Mouse (Mus musculus) adipocyte (in vitro differentiated cells): Measurements from ENCODE around the gene Itgb6.

Source experiments
- DNase-seq: peaks from one replicate; pipeline ENCODE4 v3.0.0-alpha.2; 2016; ENCODE audit warnings: low spot score

Gene Itgb6

DNA sequence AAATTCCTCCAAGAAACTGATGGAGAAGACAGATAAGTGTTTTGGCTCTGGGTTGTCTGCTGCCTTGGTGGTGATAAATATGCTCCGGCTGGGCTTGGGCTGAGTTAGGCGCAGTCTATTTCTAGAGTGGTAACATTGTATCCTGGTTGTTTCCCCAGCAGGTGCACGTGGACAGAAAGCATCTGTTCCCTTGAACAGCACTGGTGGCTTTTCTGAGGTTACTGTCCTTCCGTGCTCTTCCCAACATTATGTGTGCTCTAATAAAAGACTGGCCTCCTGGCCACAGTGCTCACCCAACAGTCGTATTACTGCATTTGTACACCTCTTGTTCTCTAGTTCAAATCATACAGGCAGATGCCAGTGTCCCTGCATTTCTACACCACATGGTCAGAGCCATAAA lies 9.6 kb downstream of the Itgb6 start:
- DNase-seq: no peak

DNA sequence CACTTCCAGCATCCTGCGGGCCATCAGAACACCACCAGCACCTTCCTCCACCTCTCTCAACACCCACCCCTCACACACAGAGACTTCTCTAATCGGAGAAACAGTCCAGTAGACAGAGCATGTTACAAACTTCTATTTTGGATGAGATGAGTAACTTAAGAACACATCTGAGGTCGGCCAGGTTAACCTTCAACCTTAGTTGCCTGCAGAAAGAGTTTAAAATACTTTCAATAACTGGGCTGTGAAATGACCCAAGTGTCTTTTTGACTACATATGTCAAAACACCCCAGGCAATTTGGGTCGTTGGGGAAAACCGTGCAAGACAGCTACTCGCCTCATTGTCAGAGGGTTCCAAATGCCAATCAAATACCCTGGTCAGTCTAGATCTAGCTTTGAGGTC lies 10.0 kb downstream of the Itgb6 start:
- DNase-seq: no peak

DNA sequence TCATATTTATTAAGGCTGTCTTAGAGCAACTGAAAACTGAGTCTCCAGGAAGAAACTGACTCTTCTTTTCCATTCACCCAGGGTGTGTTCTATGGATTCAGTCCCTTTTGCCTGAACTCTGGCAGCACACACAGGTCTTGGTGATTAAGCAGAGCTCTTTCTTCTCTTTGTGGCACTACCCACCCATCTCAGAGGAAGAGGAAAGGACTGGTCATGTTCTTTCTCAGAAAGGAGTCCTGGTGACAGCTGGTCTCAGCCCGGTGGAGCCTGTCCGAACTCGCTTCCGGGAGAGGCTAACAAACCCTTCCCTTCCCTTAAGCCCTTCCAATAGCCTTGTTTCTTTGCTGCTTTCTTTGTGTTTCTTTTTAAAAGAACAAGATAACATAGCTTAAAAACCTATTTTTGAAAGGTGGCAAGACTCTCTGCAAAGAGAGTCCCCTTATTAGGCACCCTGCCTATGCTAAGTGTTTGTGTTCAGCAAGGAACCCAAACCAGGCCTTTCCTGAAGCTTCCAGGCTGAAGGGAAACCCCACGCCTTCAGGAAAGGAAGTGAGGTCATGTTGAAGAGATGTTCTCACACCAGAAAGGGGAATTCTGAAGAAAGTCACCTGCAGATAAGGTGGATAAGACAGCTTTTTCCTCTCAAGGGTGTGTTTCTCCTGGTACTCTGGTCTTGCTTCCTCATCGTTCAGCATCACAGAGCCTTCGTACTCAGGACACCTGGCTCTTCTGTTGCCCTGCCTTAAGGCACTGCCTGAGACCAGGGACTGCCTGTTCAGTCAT lies 11.2 kb downstream of the Itgb6 start:
- no peak for DNase-seq

DNA sequence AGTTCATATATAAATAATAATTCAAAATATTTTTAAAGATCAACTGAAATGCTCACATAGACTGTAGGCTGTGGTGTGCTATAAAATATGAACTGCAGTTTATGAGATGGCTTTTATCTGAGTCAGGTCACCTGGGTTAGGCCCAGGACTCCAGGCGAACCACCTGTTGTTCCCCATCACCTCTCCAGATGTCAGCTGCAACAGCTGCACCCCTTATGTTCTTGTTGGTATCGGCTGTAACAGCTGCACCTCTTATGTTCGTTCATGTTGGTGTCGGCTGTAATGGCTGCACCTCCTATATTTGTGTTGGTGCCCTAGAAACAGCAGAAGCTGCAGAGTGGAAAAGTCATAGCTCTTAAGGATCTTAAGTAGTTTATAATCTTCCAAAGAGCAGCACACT lies 12.1 kb downstream of the Itgb6 start:
- no peak for DNase-seq

DNA sequence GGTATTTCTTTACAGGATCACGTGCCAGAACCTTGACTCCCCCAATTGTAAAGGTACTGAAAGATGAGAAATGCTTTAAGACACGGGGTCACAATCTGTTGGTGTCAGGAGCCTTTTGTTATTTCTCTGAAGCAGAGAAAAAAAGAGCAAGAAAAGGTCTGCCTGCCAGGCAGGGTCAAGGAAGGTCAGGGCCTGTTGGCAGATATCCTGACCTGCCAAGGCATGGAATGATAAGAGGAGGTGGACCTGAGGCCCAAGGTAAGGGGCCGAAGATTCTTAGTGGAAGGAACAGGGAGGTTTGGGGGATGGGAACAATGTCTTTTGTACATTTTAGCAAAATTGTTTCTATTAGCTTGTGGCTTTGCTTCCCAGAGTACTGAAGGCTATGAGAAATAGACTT lies 13.8 kb downstream of the Itgb6 start:
- DNase-seq: no peak

DNA sequence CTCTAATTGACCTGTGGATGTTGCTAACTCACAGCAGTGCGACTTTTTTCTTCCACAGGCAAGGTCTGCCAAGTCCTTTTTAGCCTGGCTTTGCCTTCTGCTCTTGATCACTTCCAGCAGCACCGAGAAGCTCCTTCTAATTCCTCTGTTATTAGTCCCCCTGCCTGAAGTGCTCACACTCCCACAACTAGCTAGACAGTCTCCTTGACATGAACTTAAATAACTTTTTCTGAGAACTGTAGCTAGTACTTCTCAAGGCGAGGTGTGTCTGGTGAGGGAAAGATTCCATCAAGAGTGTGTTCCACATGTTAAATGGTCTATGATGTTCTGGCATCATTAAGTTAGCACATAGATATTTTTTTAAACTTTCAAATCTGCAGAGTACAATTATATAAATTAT lies 15.6 kb downstream of the Itgb6 start:
- no peak for DNase-seq

DNA sequence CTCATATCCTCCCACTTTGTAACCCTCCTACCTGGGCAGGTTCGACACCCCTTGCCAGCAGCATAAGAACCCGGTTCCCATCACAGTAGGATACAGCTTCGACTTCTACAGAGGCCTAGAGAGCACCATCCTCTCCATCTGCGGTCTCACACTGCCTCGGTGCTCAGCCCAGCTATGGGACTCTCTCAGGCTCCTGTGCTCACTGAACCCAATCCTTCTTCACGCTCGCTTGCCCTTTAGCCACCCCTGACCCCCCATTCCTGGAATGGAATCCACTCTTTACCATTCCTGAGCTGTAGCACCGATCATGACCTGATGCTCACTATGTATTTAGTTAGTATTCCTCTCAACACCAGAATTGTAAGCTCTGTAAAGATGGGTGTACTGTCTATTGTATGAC lies 17.0 kb downstream of the Itgb6 start:
- no peak for DNase-seq

DNA sequence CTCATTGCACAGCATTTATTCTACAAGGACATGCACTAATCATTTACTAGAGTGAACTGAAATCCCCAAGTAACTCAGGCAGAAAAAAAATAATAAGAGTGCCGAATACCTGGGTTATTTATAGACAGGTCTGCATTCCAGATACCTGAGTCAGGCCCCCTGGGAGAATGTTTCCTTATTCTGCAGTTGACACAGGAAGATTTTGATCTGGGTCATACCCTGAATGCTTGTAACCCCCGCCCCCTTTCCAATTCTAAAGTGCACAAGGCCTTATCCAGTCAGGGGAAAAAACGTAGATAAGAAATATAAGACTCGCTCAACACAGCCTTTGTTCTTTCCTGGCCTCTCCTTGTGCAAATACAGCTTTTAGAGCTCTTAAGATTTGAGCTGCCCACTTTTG lies 19.1 kb downstream of the Itgb6 start:
- no peak for DNase-seq

DNA sequence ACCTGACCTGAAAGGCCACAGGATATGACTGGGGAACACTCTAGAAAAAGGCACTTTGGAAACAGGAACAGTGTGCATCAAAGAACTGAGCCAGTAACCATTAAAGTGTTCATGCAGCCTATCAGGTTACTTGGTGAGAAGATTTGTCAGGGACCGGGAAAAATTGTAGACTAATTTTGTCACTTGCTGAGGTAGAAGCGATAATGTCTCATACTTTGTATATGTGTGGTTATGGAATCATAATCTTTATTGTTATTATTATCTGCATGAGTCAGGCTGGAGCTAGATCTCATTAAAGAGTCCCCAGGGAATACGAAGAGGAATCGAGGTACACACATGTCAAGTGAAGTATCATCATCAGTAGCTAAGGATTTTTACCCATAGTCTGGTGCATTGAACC lies 21.5 kb downstream of the Itgb6 start:
- DNase-seq: no peak

DNA sequence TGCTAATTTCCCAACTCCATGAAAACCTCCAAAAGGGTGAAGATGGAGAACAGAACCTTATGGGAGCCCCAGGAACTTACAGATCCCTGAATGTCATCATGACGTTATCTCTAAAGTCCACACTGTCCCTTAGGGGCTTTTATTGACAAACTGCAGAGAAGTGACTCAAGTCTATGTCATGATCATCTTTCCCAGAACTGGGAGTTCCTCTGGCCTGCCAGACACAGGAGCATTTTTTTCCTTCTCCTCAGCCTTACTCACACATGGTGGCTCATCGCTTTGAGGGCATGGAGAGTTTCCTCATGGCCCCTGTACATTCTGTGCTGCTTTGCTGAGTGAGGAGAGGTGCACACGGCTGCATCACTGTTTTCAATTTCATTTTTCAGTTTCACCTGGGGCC lies 22.4 kb downstream of the Itgb6 start:
- peak; percentile 16 for DNase-seq

DNA sequence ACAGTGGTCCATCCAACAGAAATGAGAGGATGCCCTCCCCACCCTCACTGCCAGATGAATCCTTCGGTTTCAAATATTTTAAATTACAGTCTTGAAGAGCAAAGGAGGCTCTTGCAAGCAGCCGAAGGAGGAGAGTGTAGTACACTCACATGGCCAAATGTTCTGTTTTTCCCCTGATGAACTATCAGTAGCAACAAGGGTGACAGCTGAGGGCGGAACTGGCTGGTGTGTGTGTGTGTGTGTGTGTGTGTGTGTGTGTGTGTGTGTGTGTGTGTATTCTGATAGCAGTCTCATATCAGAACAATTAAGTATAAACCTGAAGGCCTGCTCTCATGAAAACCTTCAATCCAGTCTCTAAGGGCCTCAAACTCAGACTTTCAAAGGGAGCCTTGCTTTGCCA lies 22.9 kb downstream of the Itgb6 start:
- no peak for DNase-seq

DNA sequence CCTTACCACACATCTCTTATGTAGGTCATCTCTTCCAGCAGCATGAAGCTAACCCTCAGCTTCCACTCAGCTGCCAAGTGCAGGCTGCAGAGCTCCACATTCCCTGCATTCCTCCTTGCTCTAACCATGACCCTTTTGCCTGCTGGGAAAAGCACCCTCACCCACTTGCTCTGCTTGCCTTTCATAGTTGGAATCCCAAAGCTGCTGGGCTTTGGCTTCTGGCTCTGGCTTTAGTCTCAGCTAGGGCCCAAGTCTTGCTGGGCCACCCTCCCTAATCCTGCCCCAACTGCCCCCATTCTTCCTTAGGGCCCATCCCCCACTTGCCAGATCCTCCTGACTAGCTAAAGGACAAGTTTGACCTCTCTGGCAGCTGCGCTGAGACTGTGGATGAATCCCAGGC lies 24.3 kb downstream of the Itgb6 start:
- peak; percentile 68 for DNase-seq

DNA sequence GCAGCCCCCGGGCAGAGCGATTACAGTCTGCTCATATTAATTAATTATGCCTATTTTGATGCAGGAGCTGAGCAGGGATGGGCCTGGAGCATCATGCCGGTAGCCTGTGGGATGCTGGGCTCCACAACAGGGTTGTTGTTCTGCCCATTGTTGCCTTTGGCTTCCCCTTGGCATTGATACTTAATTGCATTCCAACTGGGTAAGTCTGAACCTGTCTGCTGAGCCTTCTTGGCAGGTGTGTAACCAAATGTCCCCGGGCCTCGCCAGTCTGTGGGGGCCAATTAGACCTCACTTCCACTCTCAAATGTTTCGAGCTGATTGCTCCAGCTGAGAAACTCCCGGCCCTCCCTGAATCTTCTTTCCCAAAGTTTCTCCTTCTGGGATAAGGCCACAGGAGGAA lies 24.9 kb downstream of the Itgb6 start:
- no peak for DNase-seq

DNA sequence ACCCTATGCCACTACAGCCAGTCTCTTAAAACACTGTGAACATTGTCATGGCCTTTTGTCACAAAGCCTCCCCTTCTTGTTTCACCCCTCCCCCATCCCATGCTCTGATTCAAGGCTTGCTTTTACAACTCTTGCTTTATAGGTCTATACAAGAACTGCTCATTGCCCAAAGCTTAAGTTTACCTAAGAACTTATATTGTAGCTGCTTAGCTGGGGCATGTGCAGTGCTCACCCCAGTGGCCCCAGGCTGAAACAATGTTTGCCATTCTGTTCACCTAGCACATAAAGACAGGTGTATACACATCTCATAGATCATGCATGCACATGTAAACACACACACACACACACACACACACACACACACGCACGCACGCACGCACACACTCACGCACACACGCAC lies 25.9 kb downstream of the Itgb6 start:
- DNase-seq: no peak

DNA sequence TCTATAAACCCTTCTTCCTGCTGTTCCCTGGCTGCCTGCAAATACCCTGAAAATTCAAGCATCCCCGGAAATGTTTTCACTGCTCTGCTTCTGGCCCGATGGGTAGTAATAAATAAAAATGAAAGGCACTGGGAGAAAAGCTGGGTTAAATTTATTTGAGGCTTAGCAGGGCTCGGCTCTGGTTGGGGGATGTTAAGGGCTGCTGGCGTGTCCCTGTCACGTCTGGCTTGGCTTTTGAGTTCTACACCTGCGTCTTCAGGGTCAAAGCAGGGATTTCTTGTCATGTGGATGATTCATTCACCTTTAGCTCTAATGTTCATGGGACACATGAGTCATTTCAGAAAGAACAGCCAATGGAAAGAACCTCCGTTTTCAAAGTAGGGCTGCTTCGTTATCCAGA lies 26.7 kb downstream of the Itgb6 start:
- DNase-seq: no peak

DNA sequence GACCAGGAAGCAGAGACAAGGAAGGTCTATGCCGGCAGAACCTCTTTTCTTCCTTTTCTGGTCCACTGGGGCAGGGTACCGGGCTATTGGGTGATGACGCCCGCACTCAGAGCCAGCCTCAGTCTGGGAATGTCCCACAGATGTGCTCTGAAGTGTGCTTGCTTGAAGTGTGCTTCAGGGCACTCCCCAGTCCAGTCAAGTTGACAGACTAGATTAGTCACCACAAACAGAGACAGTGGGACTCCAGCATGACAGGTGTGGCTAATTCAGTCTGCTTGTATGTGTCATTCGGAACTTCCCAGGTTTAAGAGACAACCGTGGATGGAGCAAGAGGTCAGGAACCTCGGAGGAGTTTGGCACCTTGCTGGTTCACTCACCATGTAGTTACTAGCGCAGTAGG lies 27.9 kb downstream of the Itgb6 start:
- DNase-seq: no peak

DNA sequence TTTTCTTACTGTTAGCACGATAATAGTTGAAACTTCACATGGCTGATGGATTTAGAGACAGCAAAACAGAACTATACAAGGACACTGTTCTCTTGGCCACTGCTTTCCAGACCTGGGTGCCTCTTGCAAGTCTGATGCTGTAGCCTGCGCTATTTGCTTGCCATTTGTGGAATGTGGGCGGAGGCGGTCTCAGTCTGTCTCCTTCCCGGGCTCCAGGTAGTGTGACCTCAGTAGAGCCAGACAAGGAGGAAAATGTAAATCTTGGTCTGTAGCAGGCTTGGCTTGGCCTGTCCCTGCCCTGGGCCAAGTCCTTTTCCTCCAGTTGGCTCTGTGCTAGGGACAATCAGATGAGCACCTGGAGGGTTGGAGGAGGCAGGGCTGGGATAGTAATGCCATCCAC lies 30.2 kb downstream of the Itgb6 start:
- no peak for DNase-seq

DNA sequence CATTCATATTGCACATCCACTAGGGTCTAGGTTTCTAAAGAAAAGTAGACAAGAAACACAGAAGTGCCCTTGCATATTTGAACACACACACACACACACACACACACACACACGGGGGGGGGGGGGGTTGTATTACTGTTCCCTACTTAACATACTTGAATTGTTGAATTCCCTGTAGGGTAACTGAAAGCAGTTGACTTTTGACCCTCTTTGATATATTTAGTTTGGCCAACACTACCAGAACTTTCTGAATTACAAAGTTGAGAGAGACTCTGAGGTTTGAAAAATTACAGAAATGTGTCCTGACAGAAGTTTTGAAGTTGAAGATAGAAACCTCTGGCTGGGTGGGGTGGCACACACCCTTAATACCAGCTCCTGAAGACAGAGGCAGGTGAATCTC lies 32.2 kb downstream of the Itgb6 start:
- DNase-seq: no peak

DNA sequence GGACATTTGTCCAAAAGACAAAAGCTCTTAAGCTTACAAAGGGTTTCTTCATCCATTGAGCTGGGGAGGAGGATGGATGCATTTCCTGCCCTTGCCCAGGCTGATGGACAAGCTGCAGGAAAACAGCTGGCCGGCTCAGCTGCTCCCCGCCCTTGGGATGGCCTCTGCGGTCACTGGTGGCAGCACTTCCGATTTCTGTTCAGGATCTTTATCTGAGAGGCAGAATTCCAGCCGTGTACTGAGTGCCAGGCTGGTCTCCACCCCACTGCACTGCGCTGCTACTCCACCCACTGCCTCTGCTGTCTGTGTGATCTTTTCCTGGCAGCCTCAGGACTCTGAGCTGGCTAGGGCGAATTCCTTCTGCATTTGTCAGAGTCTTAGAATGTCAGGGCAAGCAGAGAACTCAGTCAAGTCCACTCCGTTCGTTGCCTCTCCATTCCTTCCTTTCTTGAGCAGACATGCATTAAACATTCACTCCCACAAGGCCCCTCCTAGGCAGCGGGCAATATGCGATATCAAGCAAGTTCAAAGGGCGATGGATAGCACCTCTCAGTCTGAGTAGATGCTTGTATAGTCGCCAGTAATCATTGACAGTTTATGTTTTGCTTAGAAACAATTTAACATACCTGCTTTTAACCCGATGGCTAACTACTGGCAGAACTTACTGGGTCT lies 33.4 kb downstream of the Itgb6 start:
- peak; percentile 83 for DNase-seq

DNA sequence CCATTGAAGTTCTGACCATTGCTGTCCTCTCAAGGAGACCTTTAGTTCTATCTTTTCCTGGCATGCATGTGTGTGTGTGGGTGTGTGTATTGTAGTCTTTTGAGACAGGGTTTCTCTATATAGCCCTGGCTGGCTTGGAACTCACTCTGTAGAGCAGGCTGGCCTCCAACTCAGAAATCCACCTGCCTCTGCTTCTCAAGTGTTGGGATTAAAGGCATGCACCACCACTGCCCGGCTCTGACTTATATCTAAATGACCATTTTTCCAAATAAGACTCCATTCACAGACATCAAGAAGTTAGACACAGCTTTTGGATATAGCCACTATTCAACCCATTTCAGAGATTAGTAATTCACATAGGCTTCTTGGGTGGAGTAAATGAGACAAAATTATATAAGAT lies 34.3 kb downstream of the Itgb6 start:
- DNase-seq: no peak

DNA sequence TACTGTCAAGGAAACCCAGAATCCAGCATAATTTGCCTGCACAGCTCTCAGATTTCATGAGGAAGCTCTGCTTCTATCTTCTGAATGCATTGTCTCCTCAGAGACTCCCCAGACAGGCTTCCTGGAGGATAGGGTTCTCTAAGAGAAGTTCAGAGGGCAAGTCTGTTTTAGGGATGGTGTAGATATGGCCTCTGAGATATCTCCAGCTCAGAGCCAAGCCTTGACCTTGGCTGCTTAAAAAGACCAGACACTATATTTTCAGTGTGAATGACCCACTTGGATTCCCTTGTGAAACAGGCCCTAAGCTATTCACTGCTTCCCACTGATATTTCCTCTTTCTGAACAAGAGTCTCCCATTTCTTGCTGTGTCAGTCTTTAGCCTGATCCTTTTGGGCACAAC lies 36.5 kb downstream of the Itgb6 start:
- no peak for DNase-seq

DNA sequence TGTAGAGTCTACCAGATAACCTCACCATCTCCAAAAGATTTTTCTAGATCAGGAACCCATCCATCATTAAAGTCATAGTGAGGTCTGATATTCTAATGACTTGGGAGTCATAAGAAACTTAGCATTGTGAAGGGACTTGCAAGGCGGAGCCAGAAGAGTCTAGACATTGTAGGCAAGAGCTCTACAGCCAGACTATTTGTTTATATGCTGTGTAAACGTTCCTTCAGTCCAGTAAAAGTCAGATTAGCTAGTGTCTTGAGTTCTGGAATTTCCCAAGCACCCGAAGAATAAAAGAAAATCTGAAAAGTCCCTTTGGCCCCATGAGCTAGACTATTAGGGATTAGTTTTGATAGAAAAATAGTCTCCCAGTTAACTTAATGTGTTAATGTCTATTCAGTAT lies 38.3 kb downstream of the Itgb6 start:
- no peak for DNase-seq

DNA sequence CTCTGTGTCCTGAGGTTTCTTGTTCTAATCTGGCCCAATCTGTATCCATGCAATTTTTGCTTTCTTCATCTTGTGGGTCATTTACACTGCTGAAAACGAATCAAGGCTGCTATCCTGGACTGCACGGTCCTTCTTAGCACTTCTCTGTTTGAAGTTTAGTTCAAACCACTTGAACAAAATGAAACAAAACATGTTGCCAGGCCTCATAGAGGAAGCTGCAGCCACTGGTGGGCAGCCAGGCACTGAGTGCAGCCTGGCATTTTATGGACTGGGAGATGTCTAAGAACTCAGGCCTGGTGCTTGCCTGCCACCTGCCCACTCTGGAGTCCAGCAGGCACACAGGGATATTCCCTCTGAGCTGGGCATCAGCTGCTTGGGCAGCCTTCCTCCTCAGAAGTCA lies 39.9 kb downstream of the Itgb6 start:
- DNase-seq: no peak

DNA sequence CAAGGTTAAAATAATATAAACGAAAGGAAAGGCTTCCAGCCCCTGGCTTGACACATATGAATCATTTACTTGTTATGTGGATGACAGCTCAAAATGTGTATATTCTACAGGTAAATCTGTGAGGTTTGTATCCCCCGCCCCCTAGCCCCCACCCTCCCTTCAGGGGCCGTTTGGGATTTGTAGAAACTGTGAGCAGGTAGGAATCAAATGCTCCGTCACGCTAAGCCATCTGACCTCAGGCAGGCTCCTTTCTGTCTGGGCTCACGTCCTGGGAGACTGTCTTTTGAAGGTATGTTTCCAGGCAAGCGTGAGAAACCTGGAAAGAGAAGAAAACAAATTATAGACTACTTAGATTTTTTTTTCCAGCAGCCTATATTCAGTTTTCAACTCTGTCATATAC lies 48.0 kb downstream of the Itgb6 start:
- DNase-seq: no peak
